Mouse (Mus musculus) R1 (cell line): ENCODE data around the gene Gm20826.
"Not testable (repeated sequence)": the region's sequence is repeated elsewhere in the genome, so short reads cannot be mapped to it uniquely, and the experiment has no call there.

Source experiments
- DNase-seq: peaks from one replicate; pipeline ENCODE4 v3.0.0-alpha.2; 2018; ENCODE audit warnings: low read depth, low spot score

Gene Gm20826

DNA sequence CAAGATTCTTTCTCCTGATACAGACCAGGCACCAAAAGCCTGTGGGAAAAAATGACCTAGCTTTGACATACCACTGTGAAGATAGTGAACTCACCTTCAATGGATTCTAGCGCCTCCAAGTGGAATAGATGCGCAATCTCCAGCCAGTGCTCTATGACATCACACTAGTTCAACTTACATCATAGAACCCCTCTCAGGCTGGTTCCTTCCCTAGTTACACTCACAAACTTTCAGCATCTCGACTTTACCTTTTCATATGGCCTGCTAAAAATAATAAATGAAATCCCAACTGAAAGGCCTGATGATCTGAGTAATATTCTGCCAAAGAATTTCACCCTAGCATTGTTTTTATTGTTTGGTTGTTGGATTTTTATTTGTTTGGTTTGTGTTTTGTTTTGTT lies at the start of gene Gm20826:
Gm20826 (minus strand) TSS at position 101 of the 400 bp plus-strand sequence.
- DNase-seq, result not testable (repeated sequence)
